Mouse (Mus musculus) small intestine, adult 2 months (tissue): ENCODE results near the gene 1700016K19Rik.

Experiments used
- CTCF ChIP-seq: fragments of 200-500 bp; IDR thresholded peaks from 2 replicates; pipeline ENCODE4 v1.5.1; 2012; ENCODE audit warnings: low read depth, mild to moderate bottlenecking, control low read depth, inconsistent platforms, low read length, moderate library complexity, mixed read lengths; ENCODE audit not compliant: insufficient replicate concordance, insufficient read length; ENCODE audit errors: extremely low read depth
- POLR2A ChIP-seq: fragments of 200-500 bp; IDR thresholded peaks from 2 replicates; pipeline ENCODE4 v1.6.1; 2012; ENCODE audit warnings: low read depth, mild to moderate bottlenecking, control low read depth, inconsistent platforms, low read length, moderate library complexity

DNA sequence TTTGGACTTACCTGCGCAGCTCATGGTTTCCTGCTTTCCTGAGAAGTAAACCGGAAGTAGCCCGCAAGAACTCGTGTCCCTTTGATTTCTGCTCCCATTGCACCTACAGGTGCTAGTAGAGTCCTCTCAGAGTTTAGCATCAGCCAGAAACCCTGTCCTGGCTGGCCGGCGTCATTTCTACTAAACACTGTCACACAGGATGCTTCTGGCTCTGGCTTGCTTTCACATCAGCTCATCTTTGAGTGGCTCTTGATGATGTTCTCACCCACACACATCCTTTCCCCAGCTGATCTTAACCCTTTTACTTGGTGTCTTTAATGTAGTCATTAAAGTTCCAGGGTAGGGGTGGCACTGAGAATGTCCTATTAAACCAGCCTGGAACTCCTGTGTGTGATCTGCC is 15.5 kb downstream of the 1700016K19Rik start:
- TF ChIP-seq CTCF (no peak), POLR2A (no peak)
